Mouse (Mus musculus): Measurements from ENCODE around the gene Rdh16f2. TPM values are rescaled to one million over a fixed set of nuclear protein-coding genes. Genes with fewer than 3 reads are reported as not detected.

Gene Rdh16f2
- polyA plus RNA-seq, 1 experiment from 2014 or later: not detected

- Histone ChIP-seq H3K9ac (replicated peaks; ENCODE audit: low read length) (no peak overlapping the region), H3K27ac (replicated peaks; ENCODE audit: low read depth, low read length) (no peak overlapping the region), H3K9me3 (ENCODE audit: control insufficient read depth, low read length) (no peaks in the 10 kb centered on the region), H3K4me1 (ENCODE audit: control insufficient read depth, insufficient read depth, low read length) (no peaks in the 10 kb centered on the region), H3K27me3 (ENCODE audit: control insufficient read depth, insufficient read depth, low read length) (no peaks in the 10 kb centered on the region), H3K4me2 (ENCODE audit: low read length) (no peak overlapping the region), H3K4me3 (replicated peaks; ENCODE audit: low read depth, low read length) (no peak overlapping the region), H3K36me3 (ENCODE audit: control insufficient read depth, insufficient read depth, low read length) (no peaks in the 10 kb centered on the region)
- ATAC-seq (ENCODE audit: low FRiP score, low TSS enrichment): no peak
- WGBS: 92% methylated on average over 5 of the region's 5 CpGs
- no peak for DNase-seq
These were observed 51.4 kb downstream of the Rdh16f2 start for GRCm38 (mm10) chr10:127917651-127918050.

- Histone ChIP-seq H3K9me3 (ENCODE audit: control insufficient read depth, low read length) (no peaks in the 10 kb centered on the region), H3K4me1 (ENCODE audit: control insufficient read depth, insufficient read depth, low read length) (no peaks in the 10 kb centered on the region), H3K4me3 (replicated peaks; ENCODE audit: low read depth, low read length) (no peak overlapping the region), H3K4me2 (ENCODE audit: low read length) (no peak overlapping the region), H3K27me3 (ENCODE audit: control insufficient read depth, insufficient read depth, low read length) (no peaks in the 10 kb centered on the region), H3K36me3 (ENCODE audit: control insufficient read depth, insufficient read depth, low read length) (no peaks in the 10 kb centered on the region), H3K27ac (replicated peaks; ENCODE audit: low read depth, low read length) (no peak overlapping the region), H3K9ac (replicated peaks; ENCODE audit: low read length) (no peak overlapping the region)
- no peak for ATAC-seq (ENCODE audit: low FRiP score, low TSS enrichment)
- 96% methylated on average over 1 of the region's 1 CpGs for WGBS
- no peak for DNase-seq
These were observed 56.0 kb downstream of the Rdh16f2 start for GRCm38 (mm10) chr10:127922241-127922640.

GRCm38 (mm10) chr10:127923024-127923423 is 56.8 kb downstream of the Rdh16f2 start:
- DNase-seq: no peak
- no peak overlapping the region for H3K4me3 ChIP-seq (replicated peaks; ENCODE audit: low read depth, low read length)
- H3K36me3 ChIP-seq (ENCODE audit: control insufficient read depth, insufficient read depth, low read length): no peaks in the 10 kb centered on the region
- no peak for ATAC-seq (ENCODE audit: low FRiP score, low TSS enrichment)
- H3K9ac ChIP-seq (replicated peaks; ENCODE audit: low read length): no peak overlapping the region
- H3K27me3 ChIP-seq (ENCODE audit: control insufficient read depth, insufficient read depth, low read length): no peaks in the 10 kb centered on the region
- H3K4me1 ChIP-seq (ENCODE audit: control insufficient read depth, insufficient read depth, low read length): no peaks in the 10 kb centered on the region
- WGBS: 89% methylated on average over 8 of the region's 8 CpGs
- H3K9me3 ChIP-seq (ENCODE audit: control insufficient read depth, low read length): no peaks in the 10 kb centered on the region
- H3K4me2 ChIP-seq (ENCODE audit: low read length): no peak overlapping the region
- H3K27ac ChIP-seq (replicated peaks; ENCODE audit: low read depth, low read length): no peak overlapping the region

- Histone ChIP-seq H3K9ac (replicated peaks; ENCODE audit: low read length) (no peak overlapping the region), H3K9me3 (ENCODE audit: control insufficient read depth, low read length) (no peaks in the 10 kb centered on the region), H3K36me3 (ENCODE audit: control insufficient read depth, insufficient read depth, low read length) (no peaks in the 10 kb centered on the region), H3K4me1 (ENCODE audit: control insufficient read depth, insufficient read depth, low read length) (no peaks in the 10 kb centered on the region), H3K4me3 (replicated peaks; ENCODE audit: low read depth, low read length) (no peak overlapping the region), H3K27me3 (ENCODE audit: control insufficient read depth, insufficient read depth, low read length) (no peaks in the 10 kb centered on the region), H3K4me2 (ENCODE audit: low read length) (no peak overlapping the region), H3K27ac (replicated peaks; ENCODE audit: low read depth, low read length) (no peak overlapping the region)
- ATAC-seq (ENCODE audit: low FRiP score, low TSS enrichment) (no peak), DNase-seq (no peak)
- 71% methylated on average over 7 of the region's 7 CpGs for WGBS
These were observed 58.5 kb downstream of the Rdh16f2 start for GRCm38 (mm10) chr10:127924597-127925378.

Other genes starting within 250 kb of the Rdh16f2 start
- gene Lrp1, start 245.3 kb upstream of the Rdh16f2 start, polyA plus RNA-seq (2014; fragmentation: Nextera tagmentation; extraction: Ambion mirVana): 110 and 131 TPM in 2 replicates
- gene Stat6, start 223.5 kb upstream of the Rdh16f2 start, polyA plus RNA-seq (2014; fragmentation: Nextera tagmentation; extraction: Ambion mirVana): 1.4 and 4.0 TPM in 2 replicates
- 2.6 and 3.5 TPM in 2 replicates for gene Nemp1, start 199.6 kb upstream of the Rdh16f2 start, polyA plus RNA-seq (2014; fragmentation: Nextera tagmentation; extraction: Ambion mirVana)
- gene Nab2, start 197.9 kb upstream of the Rdh16f2 start, polyA plus RNA-seq (2014; fragmentation: Nextera tagmentation; extraction: Ambion mirVana): 0.93 and 1.2 TPM in 2 replicates
- gene Myo1a, start 161.3 kb upstream of the Rdh16f2 start, polyA plus RNA-seq (2014; fragmentation: Nextera tagmentation; extraction: Ambion mirVana): 0.62 TPM in 1 of 2 replicates, not detected in the other
- not detected in 2 replicates for gene Tac2, start 142.0 kb upstream of the Rdh16f2 start, polyA plus RNA-seq (2014; fragmentation: Nextera tagmentation; extraction: Ambion mirVana)
- 5.5 and 6.2 TPM in 2 replicates for gene Zbtb39, start 126.9 kb upstream of the Rdh16f2 start, polyA plus RNA-seq (2014; fragmentation: Nextera tagmentation; extraction: Ambion mirVana)
- gene Gpr182, start 114.7 kb upstream of the Rdh16f2 start, polyA plus RNA-seq (2014; fragmentation: Nextera tagmentation; extraction: Ambion mirVana): 0.53 and 0.67 TPM in 2 replicates
- 0.07 TPM in 1 of 2 replicates, not detected in the other for gene Rdh1, start 106.8 kb upstream of the Rdh16f2 start, polyA plus RNA-seq (2014; fragmentation: Nextera tagmentation; extraction: Ambion mirVana)
- not detected in 2 replicates for gene Rdh16f1, start 106.7 kb upstream of the Rdh16f2 start, polyA plus RNA-seq (2014; fragmentation: Nextera tagmentation; extraction: Ambion mirVana)
- 0.13 and 0.22 TPM in 2 replicates for gene Rdh9, start 90.1 kb upstream of the Rdh16f2 start, polyA plus RNA-seq (2014; fragmentation: Nextera tagmentation; extraction: Ambion mirVana)
- 0.07 TPM in 1 of 2 replicates, not detected in the other for gene Rdh16, start 65.3 kb upstream of the Rdh16f2 start, polyA plus RNA-seq (2014; fragmentation: Nextera tagmentation; extraction: Ambion mirVana)
- not detected in 2 replicates for gene Rdh19, start 16.5 kb upstream of the Rdh16f2 start, polyA plus RNA-seq (2014; fragmentation: Nextera tagmentation; extraction: Ambion mirVana)
- not detected in 2 replicates for gene Rdh7, start 22.3 kb downstream of the Rdh16f2 start, polyA plus RNA-seq (2014; fragmentation: Nextera tagmentation; extraction: Ambion mirVana)
- gene Sdr9c7, start 32.0 kb downstream of the Rdh16f2 start, polyA plus RNA-seq (2014; fragmentation: Nextera tagmentation; extraction: Ambion mirVana): not detected in 2 replicates
- not detected in 2 replicates for gene Hsd17b6, start 141.1 kb downstream of the Rdh16f2 start, polyA plus RNA-seq (2014; fragmentation: Nextera tagmentation; extraction: Ambion mirVana)
- gene Prim1, start 148.7 kb downstream of the Rdh16f2 start, polyA plus RNA-seq (2014; fragmentation: Nextera tagmentation; extraction: Ambion mirVana): 41.1 and 42.7 TPM in 2 replicates
- 627 and 634 TPM in 2 replicates for gene Naca, start 169.1 kb downstream of the Rdh16f2 start, polyA plus RNA-seq (2014; fragmentation: Nextera tagmentation; extraction: Ambion mirVana)
- gene Ptges3, start 192.5 kb downstream of the Rdh16f2 start, polyA plus RNA-seq (2014; fragmentation: Nextera tagmentation; extraction: Ambion mirVana): 413 and 443 TPM in 2 replicates
- gene Atp5b, start 216.8 kb downstream of the Rdh16f2 start, polyA plus RNA-seq (2014; fragmentation: Nextera tagmentation; extraction: Ambion mirVana): 1,898 and 2,035 TPM in 2 replicates
- gene Baz2a, start 225.1 kb downstream of the Rdh16f2 start, polyA plus RNA-seq (2014; fragmentation: Nextera tagmentation; extraction: Ambion mirVana): 14.8 and 19.4 TPM in 2 replicates

Data from midbrain, embryonic 14.5 days (tissue).